Mouse (Mus musculus): Measurements from ENCODE around the gene Wwp2. TPM values are rescaled to one million over a fixed set of nuclear protein-coding genes. Genes with fewer than 3 reads are reported as not detected.

Gene Wwp2
- polyA plus RNA-seq (2015; fragmentation: Nextera tagmentation; extraction: Ambion mirVana) = 33.2 and 36.5 TPM in 2 replicates

DNA sequence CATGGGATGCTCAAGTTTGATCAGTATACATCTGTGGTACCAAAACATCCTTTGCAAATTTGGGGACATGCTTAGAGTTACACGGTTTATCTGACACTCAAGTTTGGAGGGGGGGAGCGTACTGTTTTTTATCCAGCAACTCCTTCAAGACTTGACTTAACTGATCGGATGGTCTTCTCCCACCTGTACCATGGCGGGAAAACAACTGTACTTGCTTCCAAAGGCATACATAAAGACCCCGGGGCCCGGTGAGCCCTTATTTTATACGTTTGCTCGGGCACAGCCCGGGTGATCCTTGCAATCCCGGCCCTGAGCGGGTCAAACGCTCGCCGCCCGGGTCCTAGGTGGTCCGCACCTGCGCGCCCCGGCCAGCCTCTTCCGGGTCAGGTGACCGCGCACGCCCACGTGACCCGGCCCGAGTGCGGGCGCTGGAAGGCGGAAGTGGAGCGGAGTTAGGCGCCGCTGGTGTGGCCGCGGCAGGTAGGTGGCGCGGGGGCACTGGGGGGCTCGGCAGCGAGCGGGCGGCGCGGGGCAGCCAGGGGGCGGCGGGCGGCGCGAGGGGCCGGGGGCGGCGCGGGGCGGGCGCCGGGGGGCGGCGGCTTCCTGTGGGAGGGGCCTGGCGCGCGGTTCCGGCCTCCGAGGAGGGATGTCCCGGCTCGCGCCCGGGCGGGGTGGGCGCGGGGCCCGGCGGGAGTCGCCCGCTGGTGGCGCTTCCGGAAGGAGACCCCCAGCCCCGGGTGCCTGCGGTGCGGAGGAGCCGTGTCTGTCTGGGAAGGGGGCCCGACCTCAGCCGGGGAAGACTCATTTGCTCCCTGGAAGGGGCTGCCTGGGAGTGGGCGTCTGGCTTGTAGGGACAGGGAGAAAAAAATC is at the start of gene Wwp2:
Gene Wwp2, plus strand, starts transcription at position 404 of the 870 bp plus-strand sequence.
- Histone ChIP-seq H3K4me1 (peaks cover 8% of the 10 kb centered on the region; the same call in 1 of the 2 replicates), H3K9ac (peak within 1 kb of the TSS; percentile 94), H3K4me3 (replicated peaks) (peak within 1 kb of the TSS; percentile 92), H3K27me3 (replicated peaks) (no peaks in the 10 kb centered on the region), H3K27ac (peak within 1 kb of the TSS; percentile 92), H3K4me2 (peak within 1 kb of the TSS; percentile 77), H3K9me3 (no peaks in the 10 kb centered on the region), H3K36me3 (no peaks in the 10 kb centered on the region)
- peak; percentile 82 for ATAC-seq (ENCODE audit: insufficient read depth, low FRiP score, low read depth)
- 1% methylated on average over 69 of the region's 81 CpGs for WGBS

DNA sequence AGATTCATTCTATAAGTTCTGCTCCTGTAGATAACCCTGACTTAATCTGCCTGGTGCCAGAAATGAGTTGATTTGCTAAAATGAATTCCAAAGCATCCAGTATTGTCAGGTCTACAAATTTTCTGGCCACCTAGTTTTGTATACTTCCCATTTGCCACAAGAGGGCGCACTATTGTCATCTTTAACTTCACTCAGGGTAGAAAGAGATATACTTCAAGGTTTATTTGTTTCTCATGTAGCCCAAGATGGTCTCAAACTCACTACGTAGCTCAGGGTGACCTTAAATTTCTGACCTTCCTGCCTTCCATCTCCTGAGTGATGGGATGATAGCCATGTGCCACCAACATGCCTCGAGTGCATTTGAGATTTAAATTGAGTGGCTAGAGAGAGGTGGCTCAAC is 49.5 kb upstream of the Wwp2 start:
- Histone ChIP-seq H3K4me3 (replicated peaks) (no peak overlapping the region), H3K36me3 (no peaks in the 10 kb centered on the region), H3K27ac (no peak overlapping the region), H3K9me3 (no peaks in the 10 kb centered on the region), H3K9ac (no peak overlapping the region), H3K4me1 (no peaks in the 10 kb centered on the region), H3K27me3 (replicated peaks) (no peaks in the 10 kb centered on the region), H3K4me2 (no peak overlapping the region)
- 25% methylated on average over 3 of the region's 3 CpGs for WGBS
- no peak for ATAC-seq (ENCODE audit: insufficient read depth, low FRiP score, low read depth)

GRCm38 (mm10) chr8:107387861-107388260 is 48.3 kb upstream of the Wwp2 start:
- Histone ChIP-seq H3K9me3 (no peaks in the 10 kb centered on the region), H3K4me1 (no peaks in the 10 kb centered on the region), H3K36me3 (no peaks in the 10 kb centered on the region), H3K27ac (no peak overlapping the region), H3K4me3 (replicated peaks) (no peak overlapping the region), H3K4me2 (no peak overlapping the region), H3K27me3 (replicated peaks) (no peaks in the 10 kb centered on the region), H3K9ac (no peak overlapping the region)
- ATAC-seq (ENCODE audit: insufficient read depth, low FRiP score, low read depth) = no peak
- 67% methylated on average over 5 of the region's 5 CpGs for WGBS

DNA sequence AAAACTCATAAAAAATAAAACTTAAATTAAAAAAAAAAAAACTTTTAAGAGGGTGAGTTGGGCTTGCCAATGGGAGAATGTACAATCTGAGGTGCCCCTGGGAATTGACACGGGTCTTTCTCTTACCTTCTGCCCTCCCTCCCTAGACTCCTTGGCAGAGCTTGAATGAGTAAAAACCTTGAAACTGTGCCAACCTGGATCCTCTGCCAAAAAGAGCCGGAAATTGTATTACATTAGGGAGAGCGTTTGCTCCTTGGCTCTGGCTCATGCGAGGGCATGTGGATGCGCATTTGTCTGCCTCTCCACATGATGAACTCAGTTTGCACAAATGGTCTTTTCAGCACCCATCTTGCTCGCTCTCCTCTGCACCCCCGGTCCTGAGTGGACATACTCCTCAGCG is 46.6 kb upstream of the Wwp2 start:
- Histone ChIP-seq H3K27me3 (replicated peaks) (no peaks in the 10 kb centered on the region), H3K27ac (no peak overlapping the region), H3K9ac (no peak overlapping the region), H3K36me3 (no peaks in the 10 kb centered on the region), H3K9me3 (no peaks in the 10 kb centered on the region), H3K4me1 (no peaks in the 10 kb centered on the region), H3K4me2 (no peak overlapping the region), H3K4me3 (replicated peaks) (no peak overlapping the region)
- WGBS = 45% methylated on average over 8 of the region's 8 CpGs
- ATAC-seq (ENCODE audit: insufficient read depth, low FRiP score, low read depth) = no peak

- 90% methylated on average over 16 of the region's 16 CpGs for WGBS
- no peaks in the 10 kb centered on the region for H3K27me3 ChIP-seq (replicated peaks)
- no peak overlapping the region for H3K9ac ChIP-seq
- no peak overlapping the region for H3K27ac ChIP-seq
- ATAC-seq (ENCODE audit: insufficient read depth, low FRiP score, low read depth) = no peak
- H3K36me3 ChIP-seq = no peaks in the 10 kb centered on the region
- H3K4me1 ChIP-seq = no peaks in the 10 kb centered on the region
- H3K4me3 ChIP-seq (replicated peaks) = no peak overlapping the region
- no peaks in the 10 kb centered on the region for H3K9me3 ChIP-seq
- no peak overlapping the region for H3K4me2 ChIP-seq
These were observed 45.6 kb upstream of the Wwp2 start for GRCm38 (mm10) chr8:107390476-107391135.

DNA sequence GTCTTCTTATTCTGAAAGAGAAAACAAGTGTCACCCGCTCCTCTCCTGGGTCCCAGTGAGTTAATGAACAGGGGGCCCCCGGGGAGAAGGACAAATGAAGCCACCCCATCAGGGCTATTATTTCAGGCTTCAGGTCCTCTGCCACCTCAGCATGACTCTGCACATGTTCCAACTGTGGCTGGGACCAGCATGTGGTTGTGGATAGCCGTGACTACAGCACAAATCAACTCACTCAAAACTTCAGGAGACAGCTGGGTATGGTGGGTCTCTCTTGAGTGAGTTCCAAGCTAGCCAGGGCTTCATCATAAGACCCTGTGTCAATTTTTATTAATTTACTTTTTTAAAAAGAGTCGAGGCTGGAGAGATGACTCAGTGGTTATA is 45.0 kb upstream of the Wwp2 start:
- H3K4me3 ChIP-seq (replicated peaks) = no peak overlapping the region
- ATAC-seq (ENCODE audit: insufficient read depth, low FRiP score, low read depth) = no peak
- H3K27ac ChIP-seq = no peak overlapping the region
- no peaks in the 10 kb centered on the region for H3K27me3 ChIP-seq (replicated peaks)
- H3K4me2 ChIP-seq = no peak overlapping the region
- WGBS = 60% methylated on average over 4 of the region's 4 CpGs
- H3K36me3 ChIP-seq = no peaks in the 10 kb centered on the region
- no peak overlapping the region for H3K9ac ChIP-seq
- no peaks in the 10 kb centered on the region for H3K4me1 ChIP-seq
- H3K9me3 ChIP-seq = no peaks in the 10 kb centered on the region

- ATAC-seq (ENCODE audit: insufficient read depth, low FRiP score, low read depth) = no peak
- Histone ChIP-seq H3K9ac (no peak overlapping the region), H3K27me3 (replicated peaks) (no peaks in the 10 kb centered on the region), H3K36me3 (no peaks in the 10 kb centered on the region), H3K4me3 (replicated peaks) (no peak overlapping the region), H3K9me3 (no peaks in the 10 kb centered on the region), H3K27ac (no peak overlapping the region), H3K4me1 (peaks cover 4% of the 10 kb centered on the region; the same call in 1 of the 2 replicates), H3K4me2 (no peak overlapping the region)
These were observed 40.8 kb upstream of the Wwp2 start for GRCm38 (mm10) chr8:107395397-107395796.

- Histone ChIP-seq H3K9ac (no peak overlapping the region), H3K36me3 (no peaks in the 10 kb centered on the region), H3K4me1 (peaks cover 4% of the 10 kb centered on the region; the same call in 1 of the 2 replicates), H3K9me3 (no peaks in the 10 kb centered on the region), H3K27me3 (replicated peaks) (no peaks in the 10 kb centered on the region), H3K27ac (no peak overlapping the region), H3K4me3 (replicated peaks) (no peak overlapping the region), H3K4me2 (no peak overlapping the region)
- no peak for ATAC-seq (ENCODE audit: insufficient read depth, low FRiP score, low read depth)
- WGBS = 82% methylated on average over 10 of the region's 10 CpGs
These were observed 40.0 kb upstream of the Wwp2 start for GRCm38 (mm10) chr8:107396106-107396670.

DNA sequence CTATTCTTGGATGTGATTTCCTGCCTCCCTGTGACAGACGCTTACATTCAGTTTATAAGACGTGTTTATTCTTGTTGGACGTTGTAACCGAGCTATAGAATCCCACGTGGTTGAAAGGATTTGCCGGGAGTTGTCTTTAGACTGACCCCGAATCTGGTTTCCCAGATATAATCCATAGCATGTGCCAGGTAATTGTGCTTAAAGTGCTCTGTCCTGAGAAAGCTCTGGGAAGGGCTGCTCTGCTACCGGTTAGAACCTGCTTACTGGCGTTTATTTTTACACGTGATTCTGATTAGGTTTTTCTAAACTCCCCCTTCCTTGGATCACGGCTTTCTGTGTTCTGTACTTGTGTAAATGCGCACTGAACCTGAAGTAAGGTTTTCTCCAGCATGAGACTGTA is 38.5 kb upstream of the Wwp2 start:
- H3K9me3 ChIP-seq = no peaks in the 10 kb centered on the region
- peaks cover 14% of the 10 kb centered on the region; the same call in 1 of the 2 replicates for H3K4me1 ChIP-seq
- WGBS = 34% methylated on average over 12 of the region's 12 CpGs
- H3K36me3 ChIP-seq = no peaks in the 10 kb centered on the region
- no peak overlapping the region for H3K4me3 ChIP-seq (replicated peaks)
- H3K9ac ChIP-seq = no peak overlapping the region
- ATAC-seq (ENCODE audit: insufficient read depth, low FRiP score, low read depth) = no peak
- H3K27ac ChIP-seq = no peak overlapping the region
- no peak overlapping the region for H3K4me2 ChIP-seq
- no peaks in the 10 kb centered on the region for H3K27me3 ChIP-seq (replicated peaks)

GRCm38 (mm10) chr8:107399495-107399894 is 36.7 kb upstream of the Wwp2 start:
- no peaks in the 10 kb centered on the region for H3K9me3 ChIP-seq
- H3K27me3 ChIP-seq (replicated peaks) = no peaks in the 10 kb centered on the region
- ATAC-seq (ENCODE audit: insufficient read depth, low FRiP score, low read depth) = no peak
- no peak overlapping the region for H3K27ac ChIP-seq
- WGBS = 39% methylated on average over 9 of the region's 9 CpGs
- H3K4me3 ChIP-seq (replicated peaks) = no peak overlapping the region
- H3K4me2 ChIP-seq = no peak overlapping the region
- H3K4me1 ChIP-seq = peaks cover 14% of the 10 kb centered on the region; the same call in 1 of the 2 replicates
- no peaks in the 10 kb centered on the region for H3K36me3 ChIP-seq
- H3K9ac ChIP-seq = no peak overlapping the region

DNA sequence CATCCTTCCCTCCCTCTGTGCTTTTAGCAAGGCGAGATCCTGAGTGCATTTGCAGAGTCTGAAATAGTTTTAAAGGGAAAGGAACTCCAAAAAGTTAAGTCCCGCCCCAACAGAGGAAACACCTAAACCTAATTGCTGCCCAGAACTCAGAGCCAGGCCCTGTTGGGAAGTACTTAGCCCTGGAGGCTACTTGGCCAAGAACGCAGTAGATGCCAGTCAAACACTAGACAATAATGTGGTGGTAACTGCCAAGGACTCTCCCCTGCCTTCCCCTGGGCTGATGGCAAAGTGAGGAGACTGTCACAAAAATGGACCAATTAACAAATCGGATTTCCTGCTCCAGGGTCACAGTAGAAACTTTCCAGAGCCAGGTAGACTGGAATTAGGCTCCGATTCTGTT is 34.3 kb upstream of the Wwp2 start:
- Histone ChIP-seq H3K9ac (no peak overlapping the region), H3K27me3 (replicated peaks) (no peaks in the 10 kb centered on the region), H3K4me2 (0 out of 2 replicates have a peak overlapping the region, but pooled peaks have one; percentile 58), H3K9me3 (no peaks in the 10 kb centered on the region), H3K36me3 (no peaks in the 10 kb centered on the region), H3K4me3 (replicated peaks) (no peak overlapping the region), H3K27ac (no peak overlapping the region), H3K4me1 (peaks cover 14% of the 10 kb centered on the region; the same call in 1 of the 2 replicates)
- no peak for ATAC-seq (ENCODE audit: insufficient read depth, low FRiP score, low read depth)
- 75% methylated on average over 5 of the region's 5 CpGs for WGBS
